Mouse (Mus musculus): ENCODE results near the gene Lgr6. TPM values are rescaled to one million over a fixed set of nuclear protein-coding genes. Genes with fewer than 3 reads are reported as not detected.

Gene Lgr6
- total RNA-seq, 2 experiments from 2014 or later: 1.2 to 1.3 TPM

GRCm38 (mm10) chr1:135083465-135083864 is 21.6 kb downstream of the Lgr6 start:
- no peak for DNase-seq (ENCODE audit: low spot score in 2 of 2)

- DNase-seq (ENCODE audit: low spot score in 2 of 2): no peak
Observed at GRCm38 (mm10) chr1:135082267-135082666, 22.8 kb downstream of the Lgr6 start.

DNA sequence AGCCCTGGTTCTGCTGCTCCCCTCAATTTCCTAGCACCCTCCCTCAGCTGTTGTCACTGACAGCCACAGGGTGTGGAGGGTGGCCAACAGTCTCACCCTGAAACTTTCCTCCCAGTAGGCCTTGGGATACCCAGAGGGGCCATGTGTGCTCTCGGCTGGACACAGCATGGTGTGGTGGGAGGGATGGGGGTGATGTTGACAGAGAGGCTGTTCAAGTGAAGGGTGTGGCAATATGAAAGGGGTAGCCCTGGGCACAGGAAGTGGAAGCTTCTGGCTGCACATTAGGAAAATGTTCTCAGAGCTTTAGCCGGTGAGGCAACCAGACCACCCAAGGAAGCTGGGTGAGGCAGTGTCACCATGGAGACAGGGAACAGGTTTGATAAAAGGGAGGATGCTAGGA is 26.1 kb downstream of the Lgr6 start:
- no peak for DNase-seq (ENCODE audit: low spot score in 2 of 2)

DNA sequence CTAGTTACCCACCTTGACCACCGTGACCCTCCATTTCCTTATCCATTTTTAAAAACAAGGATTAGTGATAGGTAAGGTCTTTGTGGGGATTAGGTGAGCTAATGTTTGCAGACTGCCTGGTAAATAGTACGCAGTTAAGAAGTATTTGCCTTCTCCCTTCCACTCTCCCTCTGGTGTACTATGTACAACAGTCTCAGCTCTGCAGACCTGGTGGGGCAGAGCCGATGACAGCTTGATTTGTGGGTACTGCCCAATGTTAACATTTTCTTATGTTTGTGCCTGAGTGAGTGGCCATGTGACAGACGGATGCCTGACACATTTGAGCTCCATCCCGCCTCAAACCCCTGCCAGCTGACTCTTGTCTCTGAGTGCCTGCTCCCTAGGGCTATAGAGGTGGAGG is 28.6 kb downstream of the Lgr6 start:
- DNase-seq (ENCODE audit: low spot score in 2 of 2): no peak

DNA sequence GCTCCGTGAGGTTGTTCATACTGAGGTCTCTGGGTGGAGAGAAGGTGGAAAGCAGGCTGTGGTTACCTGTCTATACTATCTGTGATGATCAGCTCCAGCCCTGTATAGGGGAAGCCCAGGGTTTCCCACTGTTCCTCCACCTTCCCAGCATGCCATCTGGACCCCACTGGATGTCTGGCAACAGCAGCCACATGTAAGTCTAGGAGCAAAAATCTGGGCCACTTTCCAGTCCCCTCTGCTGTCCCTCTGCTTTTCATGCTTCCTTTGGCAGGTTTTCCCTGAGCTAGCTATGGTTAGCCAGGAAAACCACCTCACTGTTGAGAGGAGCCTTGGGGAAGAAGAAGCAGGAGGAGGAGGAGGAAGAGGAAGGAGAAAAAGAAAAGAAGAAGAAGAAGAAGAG is 29.8 kb downstream of the Lgr6 start:
- DNase-seq (ENCODE audit: low spot score in 2 of 2): no peak

- no peak for DNase-seq (ENCODE audit: low spot score in 2 of 2)
Observed at GRCm38 (mm10) chr1:135072643-135073042, 32.4 kb downstream of the Lgr6 start.

- no peak for DNase-seq (ENCODE audit: low spot score in 2 of 2)
Observed at GRCm38 (mm10) chr1:135069841-135070240, 35.2 kb downstream of the Lgr6 start.

DNA sequence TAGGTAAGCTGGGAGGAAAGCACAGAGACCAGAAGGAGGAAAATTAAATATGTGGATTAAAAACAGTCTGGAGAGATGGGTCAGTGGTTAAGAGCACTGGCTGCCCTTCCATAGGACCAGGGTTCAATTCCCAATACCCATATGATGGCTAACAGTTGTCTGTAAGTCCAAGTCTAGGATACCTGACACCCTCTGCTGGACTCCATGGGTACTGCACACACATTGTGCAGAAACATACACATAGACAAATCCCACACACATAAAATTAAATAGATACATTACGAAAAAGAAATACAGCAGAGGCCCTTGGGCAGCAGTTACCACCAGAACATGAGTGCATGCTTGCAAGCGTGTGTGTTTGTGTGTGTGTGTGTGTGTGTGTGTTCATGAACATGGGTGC is 40.6 kb downstream of the Lgr6 start:
- no peak for DNase-seq (ENCODE audit: low spot score in 2 of 2)

DNA sequence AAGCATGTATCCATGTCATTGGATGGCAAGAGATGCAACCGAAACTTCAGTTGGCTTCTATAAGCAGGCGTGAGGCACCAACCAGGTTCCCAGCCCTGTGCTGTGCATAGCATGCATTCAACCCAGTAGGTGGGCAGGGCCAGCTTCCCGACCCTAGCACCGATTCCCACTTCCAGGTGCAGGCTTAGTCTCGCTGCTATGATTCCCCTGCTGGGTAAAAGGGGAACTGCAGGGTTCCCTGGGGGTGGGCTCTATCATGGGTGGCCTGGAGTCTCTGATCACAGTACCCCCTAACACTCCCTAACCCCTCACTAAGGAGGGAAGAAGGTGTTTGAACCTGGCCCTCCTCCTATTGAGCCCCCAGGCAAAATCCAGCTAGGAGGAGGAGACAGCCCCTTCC is 42.1 kb downstream of the Lgr6 start:
- no peak for DNase-seq (ENCODE audit: low spot score in 2 of 2)

GRCm38 (mm10) chr1:135061300-135061699 is 43.8 kb downstream of the Lgr6 start:
- no peak for DNase-seq (ENCODE audit: low spot score in 2 of 2)

- no peak for DNase-seq (ENCODE audit: low spot score in 2 of 2)
Observed at GRCm38 (mm10) chr1:135060174-135060573, 44.9 kb downstream of the Lgr6 start.

GRCm38 (mm10) chr1:135056901-135057300 is 48.2 kb downstream of the Lgr6 start:
- DNase-seq (ENCODE audit: low spot score in 2 of 2): no peak

GRCm38 (mm10) chr1:135054121-135054520 is 51.0 kb downstream of the Lgr6 start:
- no peak for DNase-seq (ENCODE audit: low spot score in 2 of 2)

- DNase-seq (ENCODE audit: low spot score in 2 of 2): no peak
Observed at GRCm38 (mm10) chr1:135044439-135044838, 60.6 kb downstream of the Lgr6 start.

GRCm38 (mm10) chr1:135036297-135036696 is 68.8 kb downstream of the Lgr6 start:
- DNase-seq (ENCODE audit: low spot score in 2 of 2): no peak

- DNase-seq (ENCODE audit: low spot score in 2 of 2): no peak
Observed at GRCm38 (mm10) chr1:135032658-135033057, 72.4 kb downstream of the Lgr6 start.

GRCm38 (mm10) chr1:135030121-135030520 is 75.0 kb downstream of the Lgr6 start:
- DNase-seq (ENCODE audit: low spot score in 2 of 2): no peak

- no peak for DNase-seq (ENCODE audit: low spot score in 2 of 2)
Observed at GRCm38 (mm10) chr1:135026275-135026674, 78.8 kb downstream of the Lgr6 start.

- DNase-seq (ENCODE audit: low spot score in 2 of 2): no peak
Observed at GRCm38 (mm10) chr1:135023583-135023982, 81.5 kb downstream of the Lgr6 start.

DNA sequence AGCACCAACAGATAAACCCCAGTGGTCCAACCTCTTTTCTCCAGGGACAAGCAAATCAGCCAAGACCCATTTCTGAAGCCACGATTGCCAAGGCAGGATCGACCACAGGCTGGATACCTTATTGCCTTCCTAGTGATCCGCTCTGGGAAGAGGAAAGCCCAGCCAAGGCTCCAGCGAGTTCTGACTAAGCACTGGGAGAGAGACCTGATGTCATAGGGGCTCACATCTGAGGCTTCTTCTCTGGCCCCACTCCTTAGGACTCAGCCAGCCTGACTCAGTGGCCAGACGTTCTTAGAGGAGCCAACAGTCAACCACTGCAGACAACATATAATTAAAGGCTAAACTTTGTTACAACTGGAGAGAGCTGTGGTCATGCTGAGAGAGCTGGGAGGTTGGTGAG is 83.1 kb downstream of the Lgr6 start:
- DNase-seq (ENCODE audit: low spot score in 2 of 2): no peak

GRCm38 (mm10) chr1:135020970-135021369 is 84.1 kb downstream of the Lgr6 start:
- no peak for DNase-seq (ENCODE audit: low spot score in 2 of 2)

DNA sequence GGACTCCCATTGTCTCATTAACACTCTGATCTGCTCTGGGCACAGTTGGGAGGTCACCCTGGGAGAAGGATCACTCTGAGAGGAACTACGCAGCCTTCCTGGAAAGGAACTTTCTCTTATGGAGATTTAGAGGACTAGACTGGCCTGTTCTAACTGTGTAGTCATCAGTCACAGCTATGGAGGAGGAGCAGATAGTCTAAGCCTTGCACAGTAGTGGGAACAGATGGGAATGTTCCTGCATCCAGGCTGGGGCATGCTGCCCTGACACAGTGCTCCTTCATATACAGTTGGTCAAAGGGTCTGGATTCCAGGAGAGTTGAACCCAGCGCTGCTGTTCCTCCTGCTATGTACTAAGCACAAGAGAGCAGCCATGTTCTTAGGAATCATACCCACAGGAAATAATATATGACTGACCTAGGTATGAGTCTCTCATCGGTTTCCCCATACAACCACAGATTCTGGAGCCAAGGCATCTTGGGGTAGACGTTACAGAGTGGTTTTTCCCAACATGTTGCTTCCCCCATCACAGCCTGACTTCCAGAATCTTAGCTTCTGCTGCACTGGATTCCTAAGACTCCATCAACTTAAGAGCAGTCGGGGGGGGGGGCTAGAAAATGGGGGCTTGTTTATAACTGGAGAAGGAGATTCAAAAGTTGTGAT is 84.7 kb downstream of the Lgr6 start:
- no peak for DNase-seq (ENCODE audit: low spot score in 2 of 2)

- no peak for DNase-seq (ENCODE audit: low spot score in 2 of 2)
Observed at GRCm38 (mm10) chr1:135019775-135020167, 85.3 kb downstream of the Lgr6 start.
